Mouse (Mus musculus): ENCODE measurements around the gene Trappc1.

GRCm38 (mm10) chr11:69373223-69373965 is 49.6 kb downstream of the Trappc1 start:
- TF ChIP-seq POLR2A (IDR thresholded peaks at IDR 0.05; ENCODE audit: borderline replicate concordance, extremely low read depth, insufficient read depth, insufficient read length, poor library complexity, severe bottlenecking) (no peak), CTCF (IDR thresholded peaks at IDR 0.05; ENCODE audit: borderline replicate concordance, extremely low read depth, insufficient read depth, insufficient read length) (no peak)
